Mouse (Mus musculus): ENCODE measurements around the gene Cd3e.
A peak's percentile ranks its signal among the peaks of the same experiment; 100 is the strongest.

Cd3e gene

GRCm38 (mm10) chr9:45015841-45016240 is 6.4 kb upstream of the Cd3e start:
- no peak for DNase-seq (ENCODE audit: low spot score)

- DNase-seq (ENCODE audit: low spot score): no peak
Observed at GRCm38 (mm10) chr9:45014879-45015278, 5.5 kb upstream of the Cd3e start.

GRCm38 (mm10) chr9:45011291-45011690 is 1.9 kb upstream of the Cd3e start:
- DNase-seq (ENCODE audit: low spot score): no peak

GRCm38 (mm10) chr9:45010461-45010860 is 1.0 kb upstream of the Cd3e start:
- DNase-seq (ENCODE audit: low spot score): no peak

GRCm38 (mm10) chr9:45008342-45008741 is 1.1 kb downstream of the Cd3e start:
- DNase-seq (ENCODE audit: low spot score): no peak

GRCm38 (mm10) chr9:45007404-45007803 is 2.0 kb downstream of the Cd3e start:
- no peak for DNase-seq (ENCODE audit: low spot score)

GRCm38 (mm10) chr9:45000249-45000648 is 9.2 kb downstream of the Cd3e start:
- no peak for DNase-seq (ENCODE audit: low spot score)

GRCm38 (mm10) chr9:44999776-45000175 is 9.7 kb downstream of the Cd3e start:
- no peak for DNase-seq (ENCODE audit: low spot score)

GRCm38 (mm10) chr9:44999171-44999570 is 10.3 kb downstream of the Cd3e start:
- no peak for DNase-seq (ENCODE audit: low spot score)

- no peak for DNase-seq (ENCODE audit: low spot score)
Observed at GRCm38 (mm10) chr9:44998138-44998537, 11.3 kb downstream of the Cd3e start.

- DNase-seq (ENCODE audit: low spot score): no peak
Observed at GRCm38 (mm10) chr9:44996590-44996989, 12.8 kb downstream of the Cd3e start.

- DNase-seq (ENCODE audit: low spot score): no peak
Observed at GRCm38 (mm10) chr9:44994962-44995361, 14.5 kb downstream of the Cd3e start.

- DNase-seq (ENCODE audit: low spot score): no peak
Observed at GRCm38 (mm10) chr9:44993268-44993667, 16.2 kb downstream of the Cd3e start.

- no peak for DNase-seq (ENCODE audit: low spot score)
Observed at GRCm38 (mm10) chr9:44992271-44992670, 17.2 kb downstream of the Cd3e start.

GRCm38 (mm10) chr9:44991821-44992220 is 17.6 kb downstream of the Cd3e start:
- DNase-seq (ENCODE audit: low spot score): no peak

GRCm38 (mm10) chr9:44986976-44987375 is 22.5 kb downstream of the Cd3e start:
- no peak for DNase-seq (ENCODE audit: low spot score)

GRCm38 (mm10) chr9:44986242-44986781 is 23.1 kb downstream of the Cd3e start:
- DNase-seq (ENCODE audit: low spot score): peak; percentile 65

GRCm38 (mm10) chr9:44985721-44986161 is 23.7 kb downstream of the Cd3e start:
- DNase-seq (ENCODE audit: low spot score): no peak

- no peak for DNase-seq (ENCODE audit: low spot score)
Observed at GRCm38 (mm10) chr9:44983001-44983400, 26.4 kb downstream of the Cd3e start.

- no peak for DNase-seq (ENCODE audit: low spot score)
Observed at GRCm38 (mm10) chr9:44982531-44982930, 26.9 kb downstream of the Cd3e start.

GRCm38 (mm10) chr9:44982081-44982480 is 27.3 kb downstream of the Cd3e start:
- DNase-seq (ENCODE audit: low spot score): no peak

GRCm38 (mm10) chr9:44981676-44982075 is 27.8 kb downstream of the Cd3e start, which contains the start of gene Cd3d:
Gene Cd3d, plus strand, starts transcription at chr9:44981786.
- no peak for DNase-seq (ENCODE audit: low spot score)

GRCm38 (mm10) chr9:44981104-44981503 is 28.3 kb downstream of the Cd3e start:
- DNase-seq (ENCODE audit: low spot score): no peak

- no peak for DNase-seq (ENCODE audit: low spot score)
Observed at GRCm38 (mm10) chr9:44980242-44980641, 29.2 kb downstream of the Cd3e start, which contains the start of gene Cd3g. Gene Cd3g, minus strand, starts transcription at chr9:44980431.

Measured in spleen, adult 12 weeks (tissue).